Mouse (Mus musculus) midbrain, embryonic 12.5 days (tissue): ENCODE data around the gene Gsap. TPM values are rescaled to one million over a fixed set of nuclear protein-coding genes. Genes with fewer than 3 reads are reported as not detected.
"Not testable (repeated sequence)": the region's sequence is repeated elsewhere in the genome, so short reads cannot be mapped to it uniquely, and the experiment has no call there.

Experiments
- ATAC-seq: fragments of 200-750 bp; cut with Nextera tagmentation; 2 replicates; pipeline ENCODE4 v1.8.0; 2017; ENCODE audit warnings: low read depth, moderate TSS enrichment, moderate library complexity; ENCODE audit not compliant: low FRiP score
- H3K27ac ChIP-seq: fragments of 300-500 bp; sonication (generic); replicated peaks from 2 replicates; pipeline ENCODE4 v1.5.1; 2016; ENCODE audit warnings: mild to moderate bottlenecking
- H3K27me3 ChIP-seq: fragments of 300-500 bp; sonication (generic); 2 replicates; pipeline ENCODE4 v1.6.1; 2016; ENCODE audit warnings: mild to moderate bottlenecking
- H3K36me3 ChIP-seq: fragments of 300-500 bp; sonication (generic); 2 replicates; pipeline ENCODE4 v1.6.1; 2016
- H3K4me1 ChIP-seq: fragments of 300-500 bp; sonication (generic); 2 replicates; pipeline ENCODE4 v1.6.1; 2016
- H3K4me2 ChIP-seq: fragments of 300-500 bp; sonication (generic); replicated peaks from 2 replicates; pipeline ENCODE4 v1.6.1; 2016; ENCODE audit warnings: mild to moderate bottlenecking, moderate library complexity
- H3K4me3 ChIP-seq: fragments of 300-500 bp; sonication (generic); 2 replicates; pipeline ENCODE4 v1.5.1; 2016; ENCODE audit warnings: mild to moderate bottlenecking
- H3K9ac ChIP-seq: fragments of 300-500 bp; sonication (generic); replicated peaks from 2 replicates; pipeline ENCODE4 v1.6.1; 2016; ENCODE audit warnings: mild to moderate bottlenecking, moderate library complexity
- H3K9me3 ChIP-seq: fragments of 300-500 bp; sonication (generic); 2 replicates; pipeline ENCODE4 v1.6.1; 2016; ENCODE audit warnings: mild to moderate bottlenecking
- WGBS: fragments of 180-500 bp; shearing (Covaris S2); methylation state at CpG from one replicate; pipeline ENCODE4 v1.1.7; 2016; 5-methylcytosine and 5-hydroxymethylcytosine counted together
- polyA plus RNA-seq: library from polyadenylated mRNA; unstranded; fragments of >200 nt; fragmentation: Nextera tagmentation; extraction: Ambion mirVana; gene quantifications from 2 replicates; pipeline ENCODE4 v1.2.1, GENCODE M21; 2016

The Gsap gene
- polyA plus RNA-seq, 1 experiment from 2014 or later, result 3.5 TPM

DNA sequence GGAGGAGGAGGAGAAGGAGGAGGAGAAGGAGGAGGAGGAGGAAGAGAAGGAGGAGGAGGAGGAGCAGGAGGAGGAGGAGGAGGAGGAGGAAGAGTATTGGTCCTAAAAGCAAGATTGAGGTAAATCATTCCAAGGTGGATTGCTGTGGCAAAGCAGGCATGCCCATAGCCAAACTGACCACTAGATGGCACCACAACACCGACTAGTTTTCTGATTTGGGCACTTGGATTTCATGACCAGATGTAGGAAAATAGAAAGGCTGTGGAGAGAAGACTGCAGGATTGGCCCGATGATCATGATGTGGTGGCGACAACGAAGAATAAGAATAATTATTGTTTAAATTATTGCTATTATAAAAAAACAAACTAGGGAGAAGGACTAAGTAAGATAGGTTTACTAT, 79.0 kb downstream of the Gsap start:
- H3K27ac ChIP-seq, result no peak overlapping the region
- H3K36me3 ChIP-seq, result no peaks in the 10 kb centered on the region
- no peaks in the 10 kb centered on the region for H3K9me3 ChIP-seq
- 28% methylated on average over 4 of the region's 4 CpGs for WGBS
- no peaks in the 10 kb centered on the region for H3K27me3 ChIP-seq
- ATAC-seq, result peak; percentile 29; the same call in 1 of the 2 replicates
- no peak overlapping the region for H3K4me2 ChIP-seq
- H3K9ac ChIP-seq, result no peak overlapping the region
- no peak overlapping the region for H3K4me3 ChIP-seq
- H3K4me1 ChIP-seq, result peaks cover 29% of the 10 kb centered on the region; the same call in 1 of the 2 replicates

DNA sequence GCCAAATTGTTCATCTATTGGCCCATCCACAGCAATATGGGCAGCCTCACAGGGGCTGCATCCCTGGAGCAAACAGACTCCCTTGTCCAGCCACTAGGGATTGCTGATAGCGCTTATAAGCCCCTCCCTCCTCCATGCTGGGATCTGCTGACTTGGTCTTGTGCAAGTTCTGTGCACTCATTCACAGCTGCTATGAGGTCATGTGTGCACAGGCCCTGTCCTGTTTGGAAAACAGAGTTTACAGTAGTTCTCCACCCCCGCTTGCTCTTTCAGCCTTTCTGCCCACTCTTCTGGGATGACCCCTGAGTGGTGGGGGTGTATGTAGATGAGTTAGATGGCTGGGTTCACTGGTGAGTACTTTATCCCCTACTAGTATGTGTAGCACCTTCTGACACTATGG, 81.0 kb downstream of the Gsap start:
- no peaks in the 10 kb centered on the region for H3K36me3 ChIP-seq
- H3K4me2 ChIP-seq, result no peak overlapping the region
- H3K27ac ChIP-seq, result no peak overlapping the region
- H3K4me1 ChIP-seq, result peaks cover 20% of the 10 kb centered on the region; the same call in 1 of the 2 replicates
- no peaks in the 10 kb centered on the region for H3K27me3 ChIP-seq
- 82% methylated on average over 2 of the region's 2 CpGs for WGBS
- no peak overlapping the region for H3K9ac ChIP-seq
- no peaks in the 10 kb centered on the region for H3K9me3 ChIP-seq
- no peak overlapping the region for H3K4me3 ChIP-seq
- ATAC-seq, result no peak

DNA sequence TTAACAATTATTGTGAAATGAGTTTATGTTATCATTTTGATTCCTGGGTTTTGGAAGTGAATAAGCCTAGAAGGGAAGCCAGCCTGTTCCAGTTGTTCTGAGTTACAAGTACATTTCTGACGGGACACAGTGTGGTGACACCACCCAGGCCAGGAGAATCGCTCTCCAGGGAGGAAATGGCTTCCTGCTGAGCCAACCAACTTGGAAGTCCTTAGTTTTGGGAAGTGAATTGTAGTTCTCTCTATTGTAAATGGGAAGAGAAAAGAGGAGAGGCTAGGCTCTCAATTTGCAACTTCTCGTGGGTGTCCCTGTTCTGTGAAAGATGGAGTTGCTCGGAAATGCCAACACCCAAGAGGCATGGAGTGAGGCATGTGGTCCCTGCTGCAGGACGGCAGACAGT, 83.4 kb downstream of the Gsap start:
- 79% methylated on average over 5 of the region's 5 CpGs for whole genome bisulfite sequencing
- no peaks in the 10 kb centered on the region for H3K9me3 ChIP-seq

DNA sequence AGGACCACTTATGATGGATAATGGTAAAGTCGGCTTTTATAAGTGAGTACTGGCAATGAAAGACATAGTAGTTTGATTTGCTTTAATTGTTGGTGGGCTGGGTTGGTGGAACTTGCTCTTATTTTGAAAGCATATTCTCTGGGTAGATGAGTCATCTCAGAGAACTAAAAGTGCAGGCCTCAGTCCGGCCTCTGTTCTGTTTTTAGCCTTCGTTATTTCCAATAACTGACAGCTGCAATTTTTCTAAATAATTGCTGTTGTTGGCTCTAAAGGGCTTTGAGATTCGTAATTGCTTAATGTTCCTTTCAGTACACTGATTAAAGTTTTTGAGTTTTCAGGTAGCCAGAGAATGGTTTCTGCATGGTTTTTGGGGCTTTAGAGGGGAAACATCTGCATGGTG, 84.7 kb downstream of the Gsap start:
- no peak for ATAC-seq
- WGBS, result 87% methylated on average over 4 of the region's 4 CpGs
- H3K27me3 ChIP-seq, result peaks cover 4% of the 10 kb centered on the region; the same call in 1 of the 2 replicates

More for the DNA sequence above, 83.4 kb downstream of the Gsap start:
- H3K4me1 ChIP-seq, result peaks cover 6% of the 10 kb centered on the region; the same call in 1 of the 2 replicates
- H3K4me2 ChIP-seq, result no peak overlapping the region
- no peaks in the 10 kb centered on the region for H3K36me3 ChIP-seq
- H3K4me3 ChIP-seq, result no peak overlapping the region
- no peak for ATAC-seq
- H3K9ac ChIP-seq, result no peak overlapping the region
- H3K27ac ChIP-seq, result no peak overlapping the region
- peaks cover under 1% of the 10 kb centered on the region; the same call in 1 of the 2 replicates for H3K27me3 ChIP-seq

DNA sequence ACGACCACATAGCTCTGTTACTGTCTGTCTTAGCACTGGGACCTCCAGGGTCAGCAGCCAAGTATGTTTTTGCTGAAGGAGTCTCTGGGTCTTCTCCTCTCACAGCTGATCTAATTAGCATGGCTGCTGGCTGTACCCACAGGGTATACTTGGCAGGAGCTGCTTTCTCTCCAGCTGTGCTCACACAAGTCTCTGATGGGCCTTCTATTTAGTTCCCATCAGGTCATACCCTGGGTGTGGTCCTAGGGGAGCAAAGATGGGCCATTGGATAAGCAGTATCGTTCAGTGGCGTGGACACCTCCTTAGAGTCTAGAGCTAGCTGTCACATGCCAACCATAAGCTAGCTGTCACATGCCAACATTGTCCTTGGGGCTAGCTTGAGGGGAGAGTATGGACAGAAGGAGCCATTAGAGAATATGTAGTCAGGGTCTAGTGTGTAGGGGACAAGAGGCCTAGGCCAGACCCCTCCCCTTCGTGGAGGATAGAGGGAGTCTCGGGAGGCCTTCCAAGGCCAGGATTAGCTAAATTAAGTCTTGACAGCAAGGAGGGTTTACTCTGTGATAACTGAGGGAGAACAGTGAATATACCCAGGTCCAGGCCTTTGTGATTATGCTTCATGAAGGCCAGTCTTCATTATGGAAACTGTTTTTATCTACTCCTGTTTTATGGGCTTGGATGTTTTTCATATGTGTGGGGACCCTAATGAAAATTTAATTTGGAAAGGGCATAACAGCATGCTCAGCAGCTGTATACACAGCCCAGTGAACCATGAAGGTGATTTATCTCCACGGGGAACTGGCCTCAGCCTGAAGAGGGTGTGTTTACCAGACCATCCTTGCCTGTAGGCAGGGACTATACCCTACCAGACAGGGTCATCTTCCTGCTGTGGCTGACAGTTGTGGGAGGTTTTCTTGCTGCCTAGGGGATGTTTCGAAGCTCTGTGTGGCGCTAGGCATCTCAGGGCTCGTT, 85.6 kb downstream of the Gsap start:
- Histone ChIP-seq H3K9ac (no peak overlapping the region), H3K4me1 (peaks cover 6% of the 10 kb centered on the region; the same call in 1 of the 2 replicates), H3K27ac (0 out of 2 replicates have a peak overlapping the region, but pooled peaks have one; percentile 2), H3K27me3 (peaks cover 4% of the 10 kb centered on the region; the same call in 1 of the 2 replicates), H3K36me3 (no peaks in the 10 kb centered on the region), H3K4me3 (no peak overlapping the region), H3K9me3 (no peaks in the 10 kb centered on the region), H3K4me2 (no peak overlapping the region)
- ATAC-seq, result peak; percentile 80
- WGBS, result 43% methylated on average over 9 of the region's 9 CpGs

More for the DNA sequence above, 84.7 kb downstream of the Gsap start:
- H3K36me3 ChIP-seq, result no peaks in the 10 kb centered on the region
- no peaks in the 10 kb centered on the region for H3K9me3 ChIP-seq
- H3K4me1 ChIP-seq, result peaks cover 6% of the 10 kb centered on the region; the same call in 1 of the 2 replicates
- no peak overlapping the region for H3K9ac ChIP-seq
- H3K27ac ChIP-seq, result no peak overlapping the region
- no peak overlapping the region for H3K4me2 ChIP-seq
- no peak overlapping the region for H3K4me3 ChIP-seq

DNA sequence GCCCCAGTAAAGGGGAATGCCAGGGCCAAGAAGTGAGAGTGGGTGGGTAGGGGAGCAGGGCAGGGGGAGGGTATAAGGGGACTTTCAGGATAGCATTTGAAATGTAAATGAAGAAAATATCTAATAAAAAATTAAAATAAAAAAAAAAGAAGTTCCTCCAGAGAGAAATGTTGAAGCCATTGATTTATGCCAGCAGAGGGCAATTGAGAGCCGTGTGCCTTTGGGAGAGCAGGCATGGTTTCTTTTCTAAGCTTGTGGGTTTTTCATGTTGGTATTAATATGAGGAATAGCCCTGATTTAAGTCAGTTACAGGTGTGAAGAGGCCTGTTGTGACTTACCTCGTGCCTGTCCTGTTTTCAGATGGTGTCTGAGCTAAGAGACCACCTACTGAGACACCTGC, 91.6 kb downstream of the Gsap start:
- not testable (repeated sequence) for H3K9ac ChIP-seq, H3K4me3 ChIP-seq, ATAC-seq, H3K4me2 ChIP-seq, H3K4me1 ChIP-seq, H3K36me3 ChIP-seq, H3K27ac ChIP-seq, H3K27me3 ChIP-seq, H3K9me3 ChIP-seq
- 57% methylated on average over 2 of the region's 2 CpGs for WGBS

DNA sequence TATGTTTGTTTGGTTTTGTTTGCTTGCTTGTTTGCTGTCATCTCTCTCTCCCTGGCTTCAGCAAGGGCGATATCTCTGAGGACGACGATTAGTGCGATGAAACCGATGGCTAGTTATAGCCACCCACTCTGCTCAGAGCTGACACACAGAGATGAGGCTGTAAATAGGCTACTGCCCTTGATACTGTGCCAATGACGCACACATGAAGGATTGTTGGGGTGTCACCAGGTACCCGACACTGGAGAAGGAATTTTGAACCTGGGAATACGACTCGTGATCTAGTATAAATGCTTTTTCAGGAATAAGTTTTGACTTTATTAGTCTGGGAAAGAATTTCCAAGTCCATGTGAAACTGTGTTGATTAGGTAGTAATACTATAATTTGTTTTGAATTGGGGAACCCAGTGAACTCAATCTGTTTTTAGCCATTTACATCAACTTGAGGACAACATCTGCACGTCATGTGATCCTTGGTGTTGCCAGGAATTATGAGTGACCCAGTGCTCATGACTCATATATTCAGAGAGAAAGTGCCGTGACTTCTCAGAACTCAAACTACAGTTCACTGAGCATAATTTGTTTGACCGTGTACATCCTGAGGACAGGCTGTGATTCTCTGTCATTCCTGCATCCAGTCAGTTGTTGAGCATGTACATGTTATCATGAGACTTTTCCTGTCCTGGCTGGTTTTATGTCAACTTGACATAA, 97.5 kb downstream of the Gsap start:
- ATAC-seq, result no peak
- Histone ChIP-seq H3K4me3 (no peak overlapping the region), H3K9ac (no peak overlapping the region), H3K36me3 (no peaks in the 10 kb centered on the region), H3K4me2 (no peak overlapping the region), H3K9me3 (no peaks in the 10 kb centered on the region), H3K27ac (no peak overlapping the region), H3K4me1 (no peaks in the 10 kb centered on the region), H3K27me3 (no peaks in the 10 kb centered on the region)
- WGBS, result 94% methylated on average over 12 of the region's 12 CpGs

DNA sequence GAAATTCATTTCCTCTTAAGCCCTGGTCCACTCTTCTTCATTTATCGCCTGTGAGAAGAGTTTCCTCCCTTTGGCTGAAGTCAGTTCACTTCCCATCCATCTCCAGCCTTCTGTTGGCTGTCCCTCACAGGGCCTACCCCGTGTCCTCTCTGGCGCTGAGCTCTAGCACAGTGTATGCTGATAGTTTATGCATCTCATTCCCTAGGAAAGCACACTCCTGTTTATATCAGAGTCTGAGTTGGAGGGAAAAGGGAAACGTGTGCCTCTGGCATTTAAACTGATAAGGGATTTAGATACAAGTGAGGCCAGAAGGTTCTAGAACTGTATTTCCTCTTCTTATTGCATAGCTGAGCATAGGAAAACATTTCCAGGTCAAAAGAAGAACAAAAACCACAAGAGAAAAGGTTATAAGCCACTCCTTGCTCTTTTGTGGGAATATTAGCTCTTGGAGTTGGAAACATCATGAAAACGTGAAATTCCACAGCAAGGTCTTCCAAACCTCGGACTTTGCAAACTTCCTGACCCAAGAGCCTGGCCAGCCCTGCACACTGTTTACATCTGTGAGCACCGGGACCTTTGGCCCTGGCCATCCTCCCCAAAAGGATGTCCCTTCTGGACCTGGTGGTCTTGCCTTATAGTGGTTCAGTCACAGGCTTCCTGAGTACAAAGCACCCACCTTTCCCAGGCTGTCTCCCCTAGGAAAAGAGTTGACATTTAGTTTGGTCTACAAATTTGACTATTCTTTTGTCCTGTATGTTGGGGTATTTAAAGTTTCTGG, 102.8 kb downstream of the Gsap start:
- no peaks in the 10 kb centered on the region for H3K27me3 ChIP-seq
- H3K9ac ChIP-seq, result no peak overlapping the region
- H3K4me2 ChIP-seq, result no peak overlapping the region
- no peak overlapping the region for H3K4me3 ChIP-seq
- no peaks in the 10 kb centered on the region for H3K4me1 ChIP-seq
- WGBS, result 82% methylated on average over 7 of the region's 7 CpGs
- H3K36me3 ChIP-seq, result no peaks in the 10 kb centered on the region
- no peak for ATAC-seq
- no peaks in the 10 kb centered on the region for H3K9me3 ChIP-seq
- no peak overlapping the region for H3K27ac ChIP-seq

DNA sequence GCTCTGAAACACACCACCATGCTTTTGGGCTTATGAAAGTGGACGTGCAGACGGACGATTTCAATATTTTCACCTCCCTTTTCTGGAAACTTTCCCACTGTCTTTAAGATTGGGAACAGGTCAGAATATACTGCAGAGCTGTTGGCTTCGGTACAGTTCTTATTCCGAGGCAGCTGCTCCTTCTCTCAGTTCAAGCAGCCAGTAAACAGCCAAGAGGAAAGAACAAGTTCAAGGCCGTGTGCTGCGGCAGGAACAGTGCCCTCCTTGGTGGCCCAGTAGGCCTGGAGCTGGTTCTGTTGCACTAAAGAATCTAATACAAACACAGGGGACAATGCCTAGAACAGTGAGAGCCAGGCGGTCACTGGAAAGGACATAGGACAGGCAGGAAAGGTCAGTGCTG, 104.5 kb downstream of the Gsap start:
- WGBS, result 93% methylated on average over 8 of the region's 8 CpGs
- no peak for ATAC-seq
- H3K27me3 ChIP-seq, result no peaks in the 10 kb centered on the region

DNA sequence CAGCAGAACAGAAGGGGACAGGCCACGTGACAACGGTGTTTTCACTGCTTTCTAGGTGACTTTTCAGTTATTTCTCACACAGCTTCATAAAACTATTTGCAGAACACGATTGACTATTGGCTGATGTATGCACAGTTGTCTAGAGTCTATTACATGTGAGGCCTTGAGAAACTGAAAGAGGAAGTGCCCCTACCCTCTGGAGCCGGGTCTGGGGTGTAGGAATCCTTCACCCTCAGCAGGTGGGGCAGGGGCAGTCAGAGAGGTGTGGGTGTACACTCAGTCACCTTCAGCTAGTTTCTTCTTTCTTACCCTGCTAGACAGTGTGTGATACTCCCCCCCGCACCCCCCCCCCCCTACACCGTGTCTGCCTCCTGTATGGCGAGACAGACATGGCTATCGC, 109.6 kb downstream of the Gsap start:
- no peaks in the 10 kb centered on the region for H3K9me3 ChIP-seq
- no peak for ATAC-seq
- H3K9ac ChIP-seq, result no peak overlapping the region
- no peak overlapping the region for H3K4me3 ChIP-seq
- WGBS, result 86% methylated on average over 8 of the region's 8 CpGs
- no peaks in the 10 kb centered on the region for H3K27me3 ChIP-seq
- no peak overlapping the region for H3K27ac ChIP-seq
- H3K4me1 ChIP-seq, result no peaks in the 10 kb centered on the region
- no peaks in the 10 kb centered on the region for H3K36me3 ChIP-seq
- no peak overlapping the region for H3K4me2 ChIP-seq

More for the DNA sequence above, 104.5 kb downstream of the Gsap start:
- Histone ChIP-seq H3K9me3 (no peaks in the 10 kb centered on the region), H3K4me3 (no peak overlapping the region), H3K4me2 (no peak overlapping the region), H3K4me1 (no peaks in the 10 kb centered on the region), H3K36me3 (no peaks in the 10 kb centered on the region), H3K27ac (no peak overlapping the region), H3K9ac (no peak overlapping the region)

DNA sequence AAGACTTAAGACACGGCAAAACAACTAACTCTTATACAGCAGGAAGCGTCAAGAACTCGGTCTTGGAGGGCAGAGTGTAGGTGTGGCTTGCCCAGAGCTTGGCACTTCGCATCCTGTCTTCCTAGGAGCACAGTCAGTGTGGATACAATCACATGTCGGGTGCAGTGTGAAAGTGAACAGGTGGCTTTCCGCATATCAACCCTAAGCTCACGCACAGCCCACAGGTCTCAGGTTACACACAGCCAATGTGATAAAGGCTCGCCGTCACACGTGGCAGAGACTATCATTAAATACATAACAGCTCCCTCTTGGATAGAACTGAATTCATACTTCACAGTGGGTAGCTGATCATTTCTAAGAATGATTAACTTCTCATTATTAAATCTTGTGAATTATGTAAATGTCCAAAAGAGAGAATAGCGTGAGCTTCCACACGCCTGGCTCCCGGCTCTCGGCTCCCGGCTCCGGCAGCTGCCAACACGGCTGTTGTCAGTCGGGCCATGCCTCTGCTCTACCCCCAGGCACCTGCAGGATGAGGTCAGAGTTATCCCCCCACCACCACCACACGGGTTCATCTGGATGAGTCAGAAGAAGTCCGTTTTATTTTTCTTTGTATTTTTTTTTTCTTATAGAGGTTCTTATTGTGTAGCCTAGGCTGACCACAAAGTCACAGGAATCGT, 113.2 kb downstream of the Gsap start:
- Histone ChIP-seq H3K4me1 (no peaks in the 10 kb centered on the region), H3K27me3 (no peaks in the 10 kb centered on the region), H3K4me3 (no peak overlapping the region), H3K9ac (no peak overlapping the region), H3K9me3 (no peaks in the 10 kb centered on the region), H3K4me2 (no peak overlapping the region), H3K27ac (no peak overlapping the region), H3K36me3 (no peaks in the 10 kb centered on the region)
- ATAC-seq, result no peak
- WGBS, result 88% methylated on average over 21 of the region's 21 CpGs
